Mouse (Mus musculus) spleen, adult 2 months (tissue): ENCODE results near the gene Gm21985. TPM values are rescaled to one million over a fixed set of nuclear protein-coding genes. Genes with fewer than 3 reads are reported as not detected.
"Not testable (repeated sequence)": the region's sequence is repeated elsewhere in the genome, so short reads cannot be mapped to it uniquely, and the experiment has no call there.

Experiments used
- DNase-seq, 2 experiments: peaks; one replicate each; pipeline versions ENCODE4 v3.0.0 to v3.0.0-alpha.2; 2012 to 2021; ENCODE audit warnings: low spot score in 2 of 2, low read depth in 1 of 2
- H3K27ac ChIP-seq: fragments of 200-500 bp; 2 replicates; pipeline ENCODE4 v1.5.1; 2012; ENCODE audit warnings: low read length, inconsistent platforms; ENCODE audit not compliant: insufficient read depth
- H3K27me3 ChIP-seq: fragments of 200-500 bp; 2 replicates; pipeline ENCODE4 v1.6.1; 2012; ENCODE audit warnings: mild to moderate bottlenecking, moderate library complexity, low read length, inconsistent platforms; ENCODE audit not compliant: control insufficient read depth, insufficient read depth
- H3K36me3 ChIP-seq: fragments of 200-500 bp; 2 replicates; pipeline ENCODE4 v1.6.1; 2012; ENCODE audit warnings: mild to moderate bottlenecking, low read length, inconsistent platforms; ENCODE audit not compliant: control insufficient read depth, insufficient read depth
- H3K4me1 ChIP-seq: fragments of 200-500 bp; 2 replicates; pipeline ENCODE4 v1.6.1; 2011; ENCODE audit warnings: inconsistent platforms; ENCODE audit not compliant: control insufficient read depth, insufficient read depth, insufficient read length
- H3K4me3 ChIP-seq: fragments of 200-500 bp; 2 replicates; pipeline ENCODE4 v1.5.1; 2011; ENCODE audit warnings: mild to moderate bottlenecking, inconsistent platforms; ENCODE audit not compliant: insufficient read depth, insufficient read length; ENCODE audit errors: extremely low read depth
- CTCF ChIP-seq: fragments of 200-500 bp; IDR thresholded peaks from 2 replicates; pipeline ENCODE4 v1.5.1; 2011; ENCODE audit warnings: mild to moderate bottlenecking, inconsistent platforms; ENCODE audit not compliant: insufficient read depth, insufficient read length, insufficient replicate concordance; ENCODE audit errors: extremely low read depth
- POLR2A ChIP-seq: fragments of 200-500 bp; IDR thresholded peaks from 2 replicates; pipeline ENCODE4 v1.6.1; 2011; ENCODE audit warnings: low read depth, low read length, inconsistent platforms
- WGBS: fragments of 180-500 bp; shearing (Covaris S2); methylation state at CpG from one replicate; pipeline ENCODE4 v1.1.7; 2018; 5-methylcytosine and 5-hydroxymethylcytosine counted together
- polyA plus RNA-seq: library from polyadenylated mRNA; depleted of rRNA; stranded (reverse); fragments of >200 nt; gene quantifications from 2 replicates; pipeline ENCODE4 v1.2.3, GENCODE M21; 2012

Gm21985 gene
- polyA plus RNA-seq, 1 experiment, result not detected

- H3K27me3 ChIP-seq, result no peaks in the 10 kb centered on the region
- peaks cover 3% of the 10 kb centered on the region; the same call in 1 of the 2 replicates for H3K36me3 ChIP-seq
- WGBS, result 88% methylated on average over 3 of the region's 3 CpGs
- H3K4me1 ChIP-seq, result peaks cover 8% of the 10 kb centered on the region
- no peak for DNase-seq
- no peak for TF ChIP-seq CTCF
- no peak for TF ChIP-seq POLR2A
- H3K27ac ChIP-seq, result no peak overlapping the region
- H3K4me3 ChIP-seq, result no peak overlapping the region
These were observed 10.8 kb downstream of the Gm21985 start for GRCm38 (mm10) chr2:112276870-112277269.

- 98% methylated on average over 1 of the region's 1 CpGs for WGBS
- TF ChIP-seq POLR2A (no peak), CTCF (no peak)
- DNase-seq, result no peak
- Histone ChIP-seq H3K4me3 (no peak overlapping the region), H3K36me3 (no peaks in the 10 kb centered on the region), H3K27ac (no peak overlapping the region), H3K27me3 (no peaks in the 10 kb centered on the region), H3K4me1 (peaks cover 9% of the 10 kb centered on the region)
These were observed 16.7 kb downstream of the Gm21985 start for GRCm38 (mm10) chr2:112282846-112283245.

- Histone ChIP-seq H3K4me3 (peak overlapping the region; percentile 20; the same call in 1 of the 2 replicates), H3K27ac (peak overlapping the region; percentile 2; the same call in 1 of the 2 replicates), H3K27me3 (no peaks in the 10 kb centered on the region), H3K36me3 (no peaks in the 10 kb centered on the region), H3K4me1 (peaks cover 10% of the 10 kb centered on the region)
- TF ChIP-seq POLR2A (no peak), CTCF (no peak)
- 36% methylated on average over 21 of the region's 21 CpGs for WGBS
- DNase-seq, result no peak
These were observed 18.4 kb downstream of the Gm21985 start for GRCm38 (mm10) chr2:112284363-112285030.

- Histone ChIP-seq H3K36me3 (no peaks in the 10 kb centered on the region), H3K4me1 (peaks cover 10% of the 10 kb centered on the region), H3K27ac (no peak overlapping the region), H3K27me3 (no peaks in the 10 kb centered on the region), H3K4me3 (no peak overlapping the region)
- TF ChIP-seq CTCF, result no peak
- no peak for TF ChIP-seq POLR2A
- no peak for DNase-seq
- WGBS, result 70% methylated on average over 6 of the region's 6 CpGs
These were observed 18.9 kb downstream of the Gm21985 start for GRCm38 (mm10) chr2:112285031-112285390.

GRCm38 (mm10) chr2:112286062-112286461, 19.9 kb downstream of the Gm21985 start:
- H3K27me3 ChIP-seq, H3K36me3 ChIP-seq, H3K27ac ChIP-seq, DNase-seq, H3K4me3 ChIP-seq, H3K4me1 ChIP-seq: not testable (repeated sequence)
- WGBS, result 93% methylated on average over 1 of the region's 1 CpGs

GRCm38 (mm10) chr2:112287059-112287458, 20.9 kb downstream of the Gm21985 start:
- TF ChIP-seq POLR2A, result no peak
- TF ChIP-seq CTCF, result no peak
- H3K27me3 ChIP-seq, result no peaks in the 10 kb centered on the region
- no peaks in the 10 kb centered on the region for H3K36me3 ChIP-seq
- no peak overlapping the region for H3K4me3 ChIP-seq
- 48% methylated on average over 4 of the region's 4 CpGs for WGBS
- peaks cover 10% of the 10 kb centered on the region for H3K4me1 ChIP-seq
- no peak overlapping the region for H3K27ac ChIP-seq
- no peak for DNase-seq

GRCm38 (mm10) chr2:112289507-112289906, 23.4 kb downstream of the Gm21985 start:
- H3K27me3 ChIP-seq, result no peaks in the 10 kb centered on the region
- no peak overlapping the region for H3K27ac ChIP-seq
- 94% methylated on average over 3 of the region's 3 CpGs for whole genome bisulfite sequencing
- H3K36me3 ChIP-seq, result no peaks in the 10 kb centered on the region
- peaks cover 4% of the 10 kb centered on the region; the same call in 1 of the 2 replicates for H3K4me1 ChIP-seq
- no peak for DNase-seq
- H3K4me3 ChIP-seq, result no peak overlapping the region
- TF ChIP-seq CTCF (no peak), POLR2A (no peak)
